Mouse (Mus musculus): ENCODE results near the gene Olfr702.

GRCm38 (mm10) chr7:106813829-106814228 is 19.9 kb downstream of the Olfr702 start, which contains the start of gene Olfr701:
- TF ChIP-seq CTCF (IDR thresholded peaks at IDR 0.05; ENCODE audit: borderline replicate concordance, extremely low read depth, insufficient read depth, insufficient read length): no peak
- no peak for TF ChIP-seq POLR2A (IDR thresholded peaks at IDR 0.05; ENCODE audit: borderline replicate concordance, extremely low read depth, insufficient read depth, insufficient read length, poor library complexity, severe bottlenecking)
